Mouse (Mus musculus) megakaryocyte-erythroid progenitor cell, adult 5-6 weeks (primary cell): Measurements from ENCODE around the gene F830045P16Rik. TPM values are rescaled to one million over a fixed set of nuclear protein-coding genes. Genes with fewer than 3 reads are reported as not detected.

Experiments
- total RNA-seq, 2 experiments: library from RNA; stranded (forward) in 1 of 2; stranded (reverse) in 1 of 2; fragments of 200-1000, 215-1000 nt in 1 of 2; fragments of >200 nt in 1 of 2; fragmentation: Nextera tagmentation in 1 of 2; gene quantifications; 2 replicates each; pipeline ENCODE4 v1.2.3; 2014 to 2017

Gene F830045P16Rik
- total RNA-seq, 2 experiments from 2014 or later, result 0.52 TPM; not detected in 1

Other genes starting within 250 kb of the F830045P16Rik start
- 39.1 and 54.2 TPM in 2 replicates for gene Ckap2l, start 239.4 kb downstream of the F830045P16Rik start, total RNA-seq (2014; fragmentation: Nextera tagmentation)
- 45.8 and 64.8 TPM in 2 replicates for gene Ckap2l, start 239.4 kb downstream of the F830045P16Rik start, total RNA-seq (2017)
- not detected in 2 replicates for gene Il1a, start 226.6 kb downstream of the F830045P16Rik start, total RNA-seq (2014; fragmentation: Nextera tagmentation)
- not detected in 2 replicates for gene Il1a, start 226.6 kb downstream of the F830045P16Rik start, total RNA-seq (2017)
- not detected in 2 replicates for gene Il1b, start 165.5 kb downstream of the F830045P16Rik start, total RNA-seq (2014; fragmentation: Nextera tagmentation)
- 0.56 and 4.3 TPM in 2 replicates for gene Il1b, start 165.5 kb downstream of the F830045P16Rik start, total RNA-seq (2017)
- 5.1 and 8.0 TPM in 2 replicates for gene Sirpa, start 56.2 kb upstream of the F830045P16Rik start, total RNA-seq (2014; fragmentation: Nextera tagmentation)
- gene Sirpa, start 56.2 kb upstream of the F830045P16Rik start, total RNA-seq (2017), result 0.52 and 2.7 TPM in 2 replicates
- not detected in 2 replicates for gene Pdyn, start 163.2 kb upstream of the F830045P16Rik start, total RNA-seq (2014; fragmentation: Nextera tagmentation)
- not detected in 2 replicates for gene Pdyn, start 163.2 kb upstream of the F830045P16Rik start, total RNA-seq (2017)